Mouse (Mus musculus) cerebellum, adult (tissue): ENCODE results near the gene Tmem182.
A peak's percentile ranks its signal among the peaks of the same experiment; 100 is the strongest.

ENCODE experiments used
- ATAC-seq: cut with Nextera tagmentation; 2 replicates; pipeline ENCODE4 v1.9.2; 2017; ENCODE audit warnings: mild to moderate bottlenecking, moderate library complexity, mixed read lengths; ENCODE audit not compliant: insufficient number of reproducible peaks, low FRiP score, low TSS enrichment

The Tmem182 gene

DNA sequence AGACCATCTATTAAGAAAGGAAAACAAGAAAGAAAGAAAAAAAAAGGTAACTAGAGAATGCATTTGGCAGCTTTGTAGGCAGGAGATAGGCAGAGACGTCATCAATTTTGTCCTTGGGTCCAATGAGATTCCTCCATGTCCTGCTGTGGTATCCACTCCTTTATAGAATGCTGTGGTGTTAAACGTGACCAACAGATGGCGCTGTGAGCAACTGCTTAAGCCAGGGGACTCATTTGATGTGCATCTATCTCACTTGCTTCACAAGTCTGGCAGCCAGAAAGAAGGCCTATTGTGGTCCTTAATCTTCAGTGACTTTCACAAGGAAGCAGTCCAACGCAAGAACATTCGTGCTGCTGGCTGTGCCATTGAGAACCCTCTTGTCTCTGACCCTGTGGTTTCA, 8.1 kb upstream of the Tmem182 start:
- peak; percentile 68; the same call in 1 of the 2 replicates for ATAC-seq

DNA sequence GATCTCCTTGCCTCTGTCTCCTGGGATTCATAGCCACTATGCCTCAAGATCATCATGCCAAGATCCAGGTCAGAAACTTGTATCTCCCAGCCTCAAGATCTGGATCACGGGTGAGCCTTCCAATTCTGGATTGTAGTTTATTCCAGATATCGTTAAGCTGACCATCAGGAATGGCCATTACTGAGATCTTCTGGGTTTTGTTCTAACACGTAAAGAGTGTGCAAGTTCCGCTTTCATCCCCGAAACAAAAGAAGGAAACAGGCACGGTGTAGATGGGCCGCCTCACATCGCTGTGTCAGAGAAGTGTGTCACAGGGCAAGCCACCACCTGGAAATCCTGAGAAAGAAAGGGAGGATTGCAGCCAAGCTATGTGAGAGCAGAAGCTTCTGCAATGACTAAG, 6.3 kb upstream of the Tmem182 start:
- ATAC-seq = no peak

DNA sequence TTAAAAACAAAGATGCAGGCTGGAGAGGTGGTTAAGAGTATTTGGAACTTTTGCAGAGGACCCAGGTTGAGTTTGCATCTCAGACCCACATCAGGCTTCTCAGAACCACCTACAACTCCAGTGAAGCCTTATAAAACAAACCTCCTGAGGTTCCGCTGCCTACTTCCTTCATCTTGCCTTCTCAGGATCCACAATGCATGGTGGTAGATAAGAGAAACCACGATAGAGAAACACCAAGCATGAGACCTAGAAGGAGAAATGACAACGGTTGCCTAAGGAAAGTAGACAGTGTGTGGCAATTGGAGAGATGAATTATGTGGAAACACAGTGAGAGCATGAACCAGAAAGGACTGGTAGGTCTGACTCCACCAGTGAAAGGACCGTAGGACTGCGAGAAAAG, 4.5 kb upstream of the Tmem182 start:
- no peak for ATAC-seq

DNA sequence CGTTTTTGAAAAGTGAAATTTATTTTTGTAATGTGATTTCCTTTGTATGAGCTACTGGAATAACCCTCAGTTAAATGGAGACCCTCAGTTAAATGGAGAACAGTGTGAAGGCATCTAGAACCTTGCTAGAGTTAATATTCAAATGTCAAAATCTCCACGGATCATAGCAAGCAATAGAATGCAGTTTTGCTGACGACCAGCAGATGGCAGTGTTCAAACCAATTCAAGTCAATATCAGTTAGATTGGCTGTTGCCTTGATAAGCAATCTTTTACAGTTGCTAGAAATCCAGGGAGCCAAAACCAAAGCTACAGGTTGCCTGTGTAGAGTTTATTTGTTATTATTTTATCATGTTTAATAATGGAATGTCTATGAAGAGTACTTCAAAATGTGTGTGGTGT, 2.6 kb upstream of the Tmem182 start:
- ATAC-seq = no peak

DNA sequence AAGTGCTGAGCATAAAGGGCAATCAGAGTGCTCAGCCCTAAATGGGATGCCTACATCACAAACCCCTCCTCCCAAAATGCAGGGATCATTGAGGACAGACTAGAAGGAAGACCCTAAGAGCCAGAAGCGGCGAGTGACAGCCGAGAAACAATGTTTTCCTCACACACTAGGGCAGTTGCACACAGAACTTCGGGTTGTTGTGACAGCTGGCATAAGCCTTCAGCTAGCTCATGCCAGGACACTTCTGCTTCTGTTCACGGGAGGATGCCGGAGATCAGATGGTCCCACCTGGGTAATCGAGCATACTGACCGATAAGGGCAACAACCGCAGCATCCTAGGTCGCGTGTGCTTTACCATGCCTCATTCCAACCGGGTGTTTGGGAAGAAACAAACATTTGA, 1.3 kb upstream of the Tmem182 start:
- ATAC-seq = no peak

DNA sequence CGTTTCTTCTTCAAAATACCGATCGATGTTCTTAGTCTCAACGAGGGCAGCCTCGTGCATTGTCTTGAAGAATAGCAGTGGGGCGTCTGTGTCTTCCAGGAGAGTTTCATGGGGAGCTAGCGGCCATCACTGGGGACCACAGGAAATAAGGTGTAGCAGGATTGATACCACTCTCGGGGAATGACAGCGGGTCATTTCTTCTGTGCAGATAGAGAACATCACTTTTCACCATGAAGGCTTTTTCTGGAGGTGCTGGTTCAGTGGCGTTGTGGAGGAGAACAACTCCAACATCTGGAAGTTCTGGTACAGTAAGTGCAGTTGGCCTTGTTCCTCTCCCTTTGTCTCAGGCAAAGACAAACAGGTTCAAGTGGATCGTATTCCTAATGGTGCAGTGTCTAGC, 490 bp downstream of the Tmem182 start:
- no peak for ATAC-seq

DNA sequence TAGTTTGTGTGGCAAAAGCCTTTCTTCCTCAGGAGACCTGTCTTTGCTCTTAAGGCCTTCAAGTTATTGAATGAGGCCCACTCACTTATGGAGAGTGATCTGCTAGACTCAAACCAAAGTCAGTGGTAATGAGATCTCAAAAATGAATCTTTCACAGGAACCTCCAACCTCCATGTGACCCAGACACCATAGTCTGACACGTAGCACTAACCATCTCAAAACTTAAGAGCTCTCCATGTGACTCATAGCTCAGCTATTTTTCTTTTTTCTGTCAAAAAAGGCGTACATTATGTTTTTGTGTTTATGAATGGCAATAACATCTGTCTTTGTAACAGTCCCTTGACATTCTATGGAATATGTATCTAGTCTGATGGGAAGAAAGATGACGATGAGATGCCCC, 3.2 kb downstream of the Tmem182 start:
- ATAC-seq = no peak

DNA sequence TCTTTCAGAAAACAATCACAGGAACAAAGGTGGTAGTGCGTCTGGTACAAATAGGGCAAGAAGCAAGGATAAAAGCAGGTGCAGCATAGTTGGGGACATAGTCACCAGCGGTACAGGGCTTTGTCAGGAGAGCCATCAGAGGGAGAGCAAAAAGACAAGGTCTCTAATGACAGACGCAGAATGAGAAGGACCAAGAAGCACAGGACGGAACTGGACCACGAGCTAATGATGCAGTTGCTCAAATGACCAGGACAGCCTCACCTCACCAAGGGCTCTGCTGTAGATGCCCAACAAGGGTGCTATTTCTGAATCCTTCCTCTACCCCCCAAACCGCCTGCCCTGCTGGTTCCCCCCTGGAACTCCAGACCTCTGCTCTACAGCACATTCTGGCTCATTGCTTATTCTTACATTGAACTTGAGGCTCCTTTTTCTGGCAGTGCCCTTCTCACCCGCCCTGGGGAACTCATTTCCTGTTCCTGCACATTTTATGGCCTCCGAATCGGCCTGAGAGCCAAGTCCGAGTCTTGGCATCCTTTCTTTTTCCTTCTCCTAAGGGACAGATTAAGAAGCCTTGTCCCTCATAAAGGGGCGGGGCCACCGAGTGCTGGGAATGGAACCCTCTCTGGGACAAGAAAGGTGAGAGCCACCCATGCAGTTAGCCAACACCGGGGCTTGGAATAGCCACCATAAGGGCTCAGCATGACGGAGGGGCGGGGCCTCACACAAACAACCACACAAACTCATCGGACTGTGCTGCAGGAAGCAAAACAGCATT, 9.9 kb downstream of the Tmem182 start:
- 0 out of 2 replicates have a peak, but pooled peaks have one; percentile 20 for ATAC-seq

DNA sequence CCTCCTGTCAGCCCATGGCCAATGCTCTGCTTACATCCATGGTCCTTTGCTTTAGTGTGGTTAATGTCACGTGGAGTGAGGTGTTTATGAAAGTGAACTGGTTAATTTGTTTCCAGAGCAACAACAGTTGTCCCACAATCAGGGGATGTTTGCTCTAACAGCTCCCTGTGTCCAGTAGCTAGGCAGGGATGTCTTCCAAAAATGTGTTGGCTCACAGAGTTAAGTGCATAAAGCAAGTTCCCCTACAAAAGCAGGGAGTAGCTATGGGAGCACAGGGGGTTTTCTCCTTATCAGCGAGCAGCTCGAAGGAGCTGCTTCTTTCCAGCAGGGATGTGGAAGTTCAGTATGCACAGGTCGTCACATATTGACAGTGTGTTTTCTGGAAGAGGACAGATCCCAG, 19.1 kb downstream of the Tmem182 start:
- ATAC-seq = no peak

DNA sequence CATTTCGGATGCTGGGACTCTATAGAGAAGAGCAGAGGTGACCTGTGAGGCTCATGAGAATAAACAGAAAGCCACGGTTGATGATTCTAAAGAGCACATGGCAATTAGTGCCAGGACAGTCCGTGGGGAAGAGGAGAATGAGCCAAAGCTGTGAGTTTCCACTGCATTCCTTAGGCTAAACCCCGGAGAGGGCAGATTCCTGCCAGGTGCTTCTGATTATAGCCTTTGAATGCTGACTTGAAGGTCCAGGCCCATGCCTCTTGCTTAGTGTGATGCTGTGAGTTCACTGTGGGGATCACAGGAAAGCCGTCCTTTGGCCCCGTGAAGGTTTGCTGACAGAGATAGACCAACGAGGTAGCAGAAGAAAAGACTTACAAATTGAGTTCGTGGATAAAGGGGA, 19.5 kb downstream of the Tmem182 start:
- ATAC-seq = no peak

DNA sequence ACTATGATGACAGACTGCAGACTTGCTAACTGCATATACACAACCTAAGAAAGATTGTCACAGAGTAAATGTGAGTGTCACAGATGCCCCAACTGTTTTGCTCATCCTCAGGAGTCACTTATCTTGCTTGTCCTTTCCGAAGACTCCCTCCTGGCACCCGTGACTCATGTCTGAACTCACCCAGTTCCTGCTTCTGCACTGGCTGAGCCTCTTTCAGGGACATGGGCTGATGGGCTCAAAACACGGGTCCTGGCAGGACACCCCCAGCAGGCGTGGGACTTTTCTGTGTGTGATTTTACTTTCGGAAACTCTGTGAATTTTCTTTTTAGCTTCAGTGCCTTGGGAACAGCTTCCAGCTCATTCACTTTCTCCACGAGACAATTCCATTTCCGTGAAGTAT, 20.4 kb downstream of the Tmem182 start:
- ATAC-seq = no peak

DNA sequence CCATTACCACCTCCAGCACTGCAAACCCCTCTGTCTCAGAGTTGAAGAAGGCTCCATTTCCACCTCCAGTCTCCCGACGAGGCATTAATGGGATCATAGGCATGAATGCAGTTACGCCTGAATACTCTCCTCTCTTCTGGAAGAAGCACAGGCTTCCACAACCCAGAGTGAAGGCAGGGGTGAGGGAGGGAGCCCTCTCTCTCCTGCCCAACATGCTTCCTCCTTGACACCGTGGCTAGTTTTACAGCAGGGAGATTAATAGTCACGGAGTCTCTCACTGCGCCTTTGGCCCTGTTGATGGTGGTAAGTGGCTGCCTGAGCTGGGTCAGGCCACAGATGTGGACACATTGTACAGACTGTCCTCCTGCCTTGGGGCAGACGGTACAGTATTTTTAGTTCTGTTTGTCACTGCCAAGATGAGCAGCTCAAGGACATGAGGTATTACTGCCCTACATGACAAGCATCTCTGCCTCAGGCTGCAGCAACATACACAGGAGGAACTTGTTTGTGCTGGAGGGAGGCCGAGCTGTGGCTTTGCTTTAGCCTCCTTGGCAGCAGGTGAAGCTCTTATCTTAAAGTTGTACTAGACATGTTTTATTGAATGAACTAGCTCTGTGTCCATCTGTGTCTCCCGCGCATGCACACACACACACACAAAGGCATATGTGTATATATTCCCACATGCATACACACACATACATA, 24.0 kb downstream of the Tmem182 start:
- no peak for ATAC-seq

DNA sequence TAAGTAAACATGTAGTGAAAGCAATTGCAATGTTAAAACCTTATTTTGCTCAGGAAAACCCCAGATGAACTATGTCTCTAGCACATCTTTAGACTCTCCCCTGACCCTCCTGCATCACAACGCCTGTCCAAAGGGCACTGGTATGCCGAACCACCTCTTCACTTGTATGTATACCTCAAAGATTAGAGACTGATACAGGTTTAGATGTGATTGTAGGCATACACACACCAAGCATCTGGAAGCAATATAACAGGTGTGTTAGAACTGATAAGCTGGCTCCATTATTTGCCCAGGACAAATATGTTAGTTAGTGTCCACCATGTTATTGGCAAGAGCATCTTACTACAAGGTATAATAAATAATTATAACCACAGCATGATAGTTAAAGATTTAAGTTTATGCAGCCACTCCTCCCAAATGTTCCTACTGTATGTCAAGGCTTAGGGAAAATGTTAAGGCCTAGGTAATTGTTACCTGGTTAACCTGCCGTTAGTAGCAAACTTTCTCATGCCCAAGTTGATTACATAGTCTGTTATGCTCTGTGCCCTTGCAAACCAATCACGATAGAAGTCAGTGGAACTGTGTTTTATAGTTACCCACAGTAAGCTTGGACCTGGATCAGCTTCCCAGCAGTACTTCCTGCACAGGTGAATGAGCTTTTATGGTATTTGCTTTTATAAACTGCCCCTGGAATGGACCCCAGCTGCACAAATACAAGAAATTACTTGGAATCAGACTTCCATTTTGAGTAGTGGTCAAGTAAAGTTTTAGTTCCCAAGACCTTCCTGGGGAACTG, 25.5 kb downstream of the Tmem182 start:
- no peak for ATAC-seq

DNA sequence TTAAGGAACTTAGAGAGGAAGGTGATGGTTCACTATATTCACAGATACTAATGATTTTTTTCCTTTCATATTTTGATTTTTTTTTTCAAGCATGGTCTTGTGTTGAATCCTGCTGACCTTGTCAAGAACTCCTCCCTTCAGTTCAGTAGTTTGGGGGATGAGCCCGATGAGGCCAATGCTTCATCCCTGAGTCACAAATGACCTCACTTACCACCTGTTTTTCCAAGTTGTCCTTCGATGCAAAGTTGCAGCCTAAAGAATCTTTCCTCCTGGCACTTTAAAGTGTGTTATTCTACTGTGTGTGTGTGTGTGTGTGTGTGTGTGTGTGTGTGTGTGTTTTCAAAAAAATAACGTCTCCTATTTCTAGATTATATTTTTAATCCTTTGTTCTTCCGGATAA, 30.1 kb downstream of the Tmem182 start:
- ATAC-seq = no peak

DNA sequence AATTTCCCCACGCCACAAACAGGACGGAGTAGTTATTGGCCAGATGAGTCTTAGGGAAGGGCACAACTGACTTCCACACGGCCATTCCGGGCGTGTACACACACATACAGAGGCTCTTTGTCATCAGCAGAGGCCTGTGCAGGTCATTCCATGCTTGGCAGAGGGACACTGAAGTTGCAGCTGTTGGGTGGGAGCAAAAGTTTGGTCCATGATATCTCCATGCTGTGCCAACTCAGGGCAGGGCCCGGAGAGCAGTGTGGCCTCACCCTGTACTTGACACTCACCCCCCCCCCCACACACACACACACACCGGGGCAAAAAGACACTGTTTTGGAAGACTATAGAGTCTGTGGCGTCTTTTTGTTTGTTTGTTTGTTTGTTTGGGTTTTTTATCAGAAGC, 35.2 kb downstream of the Tmem182 start:
- ATAC-seq = no peak

DNA sequence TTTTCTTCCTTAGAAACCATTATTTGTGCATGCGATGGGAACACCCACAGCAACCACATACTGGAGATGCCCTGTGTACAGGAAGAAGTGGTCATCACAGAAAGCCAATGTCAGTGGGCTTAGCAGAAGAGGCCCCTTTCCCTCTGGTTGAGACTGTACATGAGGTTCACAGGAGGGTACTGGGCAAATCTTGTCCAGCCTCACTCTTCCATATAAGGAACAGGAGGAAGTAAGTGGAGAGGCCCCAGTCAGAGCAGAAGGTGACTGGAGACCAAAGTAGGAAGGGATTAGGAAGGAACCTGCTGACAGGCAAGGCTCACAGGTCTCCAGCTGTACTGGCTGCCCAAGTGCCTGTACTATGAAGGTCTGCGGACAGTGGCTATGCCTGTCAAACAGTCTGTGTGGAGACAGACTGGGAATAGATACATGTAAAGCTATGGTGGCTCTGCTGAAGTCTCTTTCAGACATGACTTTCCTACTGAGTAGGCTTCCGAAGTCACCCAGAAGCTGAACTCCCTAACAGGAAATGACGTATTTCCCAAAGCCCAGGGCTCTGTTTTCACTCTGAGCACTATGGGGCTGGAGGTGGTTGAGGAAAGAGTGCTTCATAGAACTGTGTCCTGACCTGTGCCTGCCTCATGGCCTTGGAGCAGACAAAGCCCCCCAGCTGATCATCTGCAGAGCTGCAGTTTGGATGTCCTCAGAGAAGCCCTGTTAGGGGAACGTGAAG, 35.8 kb downstream of the Tmem182 start:
- ATAC-seq = no peak

DNA sequence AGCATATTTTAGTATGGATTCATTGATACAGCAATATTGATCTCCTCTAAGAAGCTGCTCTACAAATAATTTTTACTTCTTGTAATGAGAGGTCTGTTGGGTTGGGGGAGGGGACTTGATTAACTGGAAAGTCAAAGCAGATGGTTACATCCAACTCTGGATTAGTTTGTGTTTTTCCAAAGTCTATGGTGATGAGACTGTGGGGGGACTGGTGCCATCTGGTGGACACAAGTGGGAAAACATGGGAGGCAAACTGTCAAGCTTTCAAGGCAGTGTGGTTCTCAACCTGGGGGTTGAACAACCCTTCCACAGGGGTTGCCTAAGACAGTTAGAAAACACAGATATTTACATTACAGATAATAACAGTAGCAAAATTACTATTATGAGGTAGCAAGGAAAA, 39.2 kb downstream of the Tmem182 start:
- ATAC-seq = no peak

DNA sequence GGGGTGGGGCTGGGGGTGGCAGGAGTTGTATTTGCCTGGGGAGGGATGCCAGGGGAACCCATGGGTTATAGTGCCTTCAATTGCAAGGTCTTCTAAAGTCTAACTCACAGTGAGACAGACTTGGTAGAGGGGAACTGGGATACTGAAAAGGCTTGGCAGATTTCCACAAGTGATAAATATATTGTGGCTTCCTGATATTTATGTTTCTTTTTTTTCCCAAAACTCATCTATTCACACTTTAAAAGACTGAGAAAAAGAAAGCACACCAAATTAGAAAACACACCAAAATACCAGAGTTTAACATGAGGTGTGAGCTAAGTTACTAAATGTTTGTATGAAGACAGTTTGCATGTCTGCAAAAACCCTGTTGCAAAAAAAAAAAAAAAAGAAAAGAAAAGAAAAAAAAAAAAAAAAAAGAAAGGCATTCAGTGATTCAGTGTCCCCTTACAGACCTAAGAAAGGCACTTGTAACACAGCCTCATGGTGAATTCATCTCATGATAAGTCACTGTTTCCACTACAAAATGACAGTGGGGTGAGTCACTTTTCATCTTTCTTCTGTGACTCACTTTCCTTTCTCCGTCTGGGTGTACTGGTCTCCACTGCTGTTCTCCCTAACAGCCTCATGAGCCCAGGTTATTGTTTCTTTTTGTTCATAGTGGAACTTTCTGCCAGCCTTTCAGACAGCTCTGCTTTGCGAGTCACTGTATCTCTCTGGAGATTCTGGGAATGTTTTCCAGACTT, 42.0 kb downstream of the Tmem182 start:
- no peak for ATAC-seq

DNA sequence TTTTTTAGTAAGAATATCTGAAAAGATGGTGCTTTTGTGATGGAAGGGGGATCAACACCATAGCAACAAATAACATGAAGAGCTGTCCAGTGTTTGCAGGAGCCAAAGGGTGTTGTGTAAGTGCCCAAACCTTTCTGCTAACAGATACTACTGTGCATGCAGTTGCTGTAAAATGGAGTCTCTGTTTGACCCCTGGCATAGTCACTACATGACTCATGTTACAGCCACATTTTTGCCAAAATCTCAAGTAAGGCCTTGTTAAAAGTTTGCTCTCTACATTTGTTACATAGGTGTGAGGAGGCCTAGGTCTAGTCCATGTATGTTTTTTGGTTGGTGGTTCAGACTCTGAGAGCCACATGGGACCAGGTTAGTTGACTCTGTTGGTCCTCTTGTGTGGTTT, 45.9 kb downstream of the Tmem182 start:
- ATAC-seq = no peak

DNA sequence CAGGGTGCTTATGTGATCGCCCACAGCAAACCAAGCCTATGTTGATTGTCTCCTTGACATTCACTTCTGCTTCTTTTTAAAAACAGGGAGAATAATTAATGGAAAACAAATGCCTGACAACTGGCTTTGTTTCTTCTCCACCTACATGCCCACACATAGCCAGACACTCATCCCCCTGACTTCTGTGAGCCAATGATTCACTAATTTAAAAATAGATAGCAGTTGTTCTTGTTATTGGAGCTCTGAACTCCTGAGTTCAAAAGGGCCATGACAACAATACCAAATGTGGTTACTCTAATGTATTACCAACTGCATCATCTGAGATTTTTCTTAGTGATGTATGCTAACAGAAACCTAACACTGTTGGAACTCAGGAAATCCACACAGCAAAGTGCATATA, 49.9 kb downstream of the Tmem182 start:
- ATAC-seq = no peak
